Mouse (Mus musculus): ENCODE measurements at regions not wholly inside any gene's neighbourhood (a gene's known extent, or its start where the extent isn't known, plus 50 kb on each side); places are given as distances from the start of the nearest gene placed in this dataset.

- Histone ChIP-seq H3K4me2 (replicated peaks; ENCODE audit: low read depth, low read length) (no peak overlapping the region), H3K4me1 (replicated peaks; ENCODE audit: control insufficient read depth, insufficient read depth, low read length) (no peaks in the 10 kb centered on the region), H3K4me3 (ENCODE audit: low read depth, low read length) (no peak overlapping the region), H3K36me3 (ENCODE audit: control insufficient read depth, insufficient read depth, low read length) (no peaks in the 10 kb centered on the region), H3K9ac (ENCODE audit: low read depth, low read length) (no peak overlapping the region), H3K27ac (ENCODE audit: low read depth, low read length) (no peak overlapping the region), H3K27me3 (ENCODE audit: control insufficient read depth, insufficient read depth, low read length) (no peaks in the 10 kb centered on the region), H3K9me3 (ENCODE audit: control insufficient read depth, low read length) (no peaks in the 10 kb centered on the region)
- DNase-seq (ENCODE audit: low spot score) (no peak), ATAC-seq (ENCODE audit: low FRiP score) (no peak)
- WGBS: 90% methylated on average over 6 of the region's 6 CpGs
These were observed 123.8 kb upstream of the Etl4 start for GRCm38 (mm10) chr2:19785663-19786260.

DNA sequence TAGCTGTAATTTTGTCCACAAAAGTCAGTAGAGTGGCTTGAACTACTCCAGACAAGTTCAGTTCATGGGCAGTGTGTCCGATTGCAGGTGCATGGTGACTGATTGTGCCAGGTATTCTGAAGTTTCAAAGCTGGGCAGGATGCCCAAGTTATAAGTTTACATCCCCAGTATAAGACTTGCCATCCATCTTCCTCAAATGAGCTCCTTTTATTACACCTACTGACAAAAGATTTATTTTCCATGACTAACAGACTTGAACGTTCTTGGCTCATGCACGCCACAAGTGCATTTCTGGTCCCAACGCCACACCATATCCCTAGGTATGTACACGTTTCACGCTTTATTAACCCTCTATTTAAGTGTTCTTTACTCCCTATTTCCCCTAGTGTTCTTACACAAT is 117.4 kb upstream of the Etl4 start:
- DNase-seq (ENCODE audit: low spot score) (no peak), ATAC-seq (ENCODE audit: low FRiP score) (no peak)
- no peak overlapping the region for H3K4me3 ChIP-seq (ENCODE audit: low read depth, low read length)
- H3K4me1 ChIP-seq (replicated peaks; ENCODE audit: control insufficient read depth, insufficient read depth, low read length): no peaks in the 10 kb centered on the region
- H3K27me3 ChIP-seq (ENCODE audit: control insufficient read depth, insufficient read depth, low read length): no peaks in the 10 kb centered on the region
- H3K36me3 ChIP-seq (ENCODE audit: control insufficient read depth, insufficient read depth, low read length): no peaks in the 10 kb centered on the region
- no peak overlapping the region for H3K9ac ChIP-seq (ENCODE audit: low read depth, low read length)
- H3K4me2 ChIP-seq (replicated peaks; ENCODE audit: low read depth, low read length): no peak overlapping the region
- 81% methylated on average over 6 of the region's 6 CpGs for WGBS
- no peak overlapping the region for H3K27ac ChIP-seq (ENCODE audit: low read depth, low read length)
- no peaks in the 10 kb centered on the region for H3K9me3 ChIP-seq (ENCODE audit: control insufficient read depth, low read length)

DNA sequence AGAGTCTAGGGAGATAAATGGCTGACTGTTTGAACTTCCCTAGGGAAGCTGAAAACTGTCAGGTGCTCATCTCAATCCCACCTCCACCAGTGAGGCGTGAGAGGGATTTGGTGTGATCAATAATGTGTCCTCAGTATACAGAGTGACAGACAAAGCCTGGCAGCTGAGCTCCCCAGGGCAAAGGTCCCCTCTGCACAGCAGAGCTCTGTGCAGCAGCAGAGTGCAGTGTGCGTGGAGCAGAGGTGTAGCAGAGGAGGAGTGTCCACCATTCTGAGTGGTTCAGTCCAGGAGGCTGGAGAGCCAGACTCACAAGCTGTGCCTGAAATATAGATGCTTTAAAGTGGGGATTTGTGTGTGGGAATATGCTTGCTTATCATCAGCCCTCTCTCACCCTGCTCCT is 112.8 kb upstream of the Etl4 start:
- H3K9ac ChIP-seq (ENCODE audit: low read depth, low read length): no peak overlapping the region
- ATAC-seq (ENCODE audit: low FRiP score) (peak; percentile 65; the same call in 1 of the 2 replicates), DNase-seq (ENCODE audit: low spot score) (no peak)
- H3K4me3 ChIP-seq (ENCODE audit: low read depth, low read length): no peak overlapping the region
- WGBS: 39% methylated on average over 2 of the region's 2 CpGs
- H3K4me1 ChIP-seq (replicated peaks; ENCODE audit: control insufficient read depth, insufficient read depth, low read length): no peaks in the 10 kb centered on the region
- no peaks in the 10 kb centered on the region for H3K36me3 ChIP-seq (ENCODE audit: control insufficient read depth, insufficient read depth, low read length)
- H3K27ac ChIP-seq (ENCODE audit: low read depth, low read length): no peak overlapping the region
- H3K4me2 ChIP-seq (replicated peaks; ENCODE audit: low read depth, low read length): no peak overlapping the region
- H3K9me3 ChIP-seq (ENCODE audit: control insufficient read depth, low read length): no peaks in the 10 kb centered on the region
- H3K27me3 ChIP-seq (ENCODE audit: control insufficient read depth, insufficient read depth, low read length): no peaks in the 10 kb centered on the region
